Comparison of ENCODE assay signal across 9 mouse cellular contexts in genomic region chr2:96585665-96586064, GRCm38 (mm10).
DNase-seq lines count a peak whose midpoint lies in the region; ATAC-seq and TF ChIP-seq lines count a peak whose summit lies in the region.
"Had no signal": no experiment of that assay in that cellular context is flagged by ENCODE, and none has a peak within 500 bp of the region (broad histone marks: within the 10 kb centered on the region; RNA-seq: fewer than 3 reads in every experiment).

No protein-coding gene starts in this region.

- 8% methylated on average over 4 of the region's 4 CpGs for WGBS in liver, adult 2 months
- WGBS in liver, embryonic 12.5 days (ENCODE audit: insufficient replicate concordance) = 8% methylated on average over 4 of the region's 4 CpGs
- WGBS in forebrain, embryonic 14.5 days = 4% methylated on average over 4 of the region's 4 CpGs
- WGBS in stomach, postnatal 0 days = 6% methylated on average over 4 of the region's 4 CpGs

- no peaks in the 10 kb centered on the region for H3K4me1 ChIP-seq in liver, adult 2 months (ENCODE audit: control insufficient read depth, insufficient read depth, low read length)
- no peaks in the 10 kb centered on the region for H3K4me1 ChIP-seq in liver, embryonic 12.5 days
- no peaks in the 10 kb centered on the region for H3K4me1 ChIP-seq in forebrain, embryonic 14.5 days (ENCODE audit: control insufficient read depth, insufficient read depth, low read length)
- H3K4me1 ChIP-seq in stomach, postnatal 0 days (replicated peaks; ENCODE audit: control insufficient read depth, insufficient read depth) = no peaks in the 10 kb centered on the region
- H3K4me1 ChIP-seq: embryonic facial prominence, embryonic 13.5 days had no signal

- peak; percentile 21 for DNase-seq in liver, adult 2 months (ENCODE audit: extremely low read depth, low read depth, low spot score)
- peak; percentile 18 for DNase-seq in c-Kit-positive CD71-negative TER-119-negative erythroid progenitor cells, embryonic 14.5 days (ENCODE audit: low read depth)
- peak; percentile 93 for DNase-seq in forebrain, embryonic 14.5 days (ENCODE audit: low spot score)
- DNase-seq in kidney, postnatal 14 days = peak; percentile 34
- peak; percentile 22 for DNase-seq in stomach, postnatal 0 days (ENCODE audit: low spot score)
- DNase-seq in natural killer cell, adult 2 months (ENCODE audit: low spot score in 2 of 2) = no peak

- no peak for TF ChIP-seq POLR2A in liver, adult 2 months (IDR thresholded peaks at IDR 0.05; ENCODE audit: extremely low read depth, insufficient read depth, low read length)

- no peak overlapping the region for H3K4me2 ChIP-seq in liver, embryonic 12.5 days
- H3K4me2 ChIP-seq in forebrain, embryonic 14.5 days (ENCODE audit: low read length) = no peak overlapping the region
- no peak overlapping the region for H3K4me2 ChIP-seq in stomach, postnatal 0 days (replicated peaks; ENCODE audit: low read depth)
- H3K4me2 ChIP-seq: embryonic facial prominence, embryonic 13.5 days had no signal

- TF ChIP-seq EP300 in stomach, postnatal 0 days (optimal IDR thresholded peaks at IDR 0.05) = no peak

- ATAC-seq in liver, embryonic 12.5 days = no peak
- ATAC-seq in forebrain, embryonic 14.5 days = peak; percentile 93
- ATAC-seq in megakaryocyte progenitor cell, adult 5-6 weeks (replicated peaks; ENCODE audit: poor library complexity) = 0 out of 2 replicates have a peak, but pooled peaks have one; percentile 42
- no peak for ATAC-seq in stomach, postnatal 0 days (ENCODE audit: low FRiP score, low TSS enrichment)

- no peaks in the 10 kb centered on the region for H3K36me3 ChIP-seq in liver, adult 2 months (ENCODE audit: control insufficient read depth, insufficient read depth, low read length)
- no peaks in the 10 kb centered on the region for H3K36me3 ChIP-seq in liver, embryonic 12.5 days
- no peaks in the 10 kb centered on the region for H3K36me3 ChIP-seq in forebrain, embryonic 14.5 days (ENCODE audit: control insufficient read depth, insufficient read depth, low read length)
- no peaks in the 10 kb centered on the region for H3K36me3 ChIP-seq in stomach, postnatal 0 days (ENCODE audit: control insufficient read depth, insufficient read depth, low read length)
- H3K36me3 ChIP-seq: embryonic facial prominence, embryonic 13.5 days had no signal

- TF ChIP-seq CTCF in liver, adult 2 months (IDR thresholded peaks at IDR 0.05; ENCODE audit: low read depth, low read length) = no peak
- peak; percentile 87 for TF ChIP-seq CTCF in stomach, postnatal 0 days (IDR thresholded peaks at IDR 0.05; ENCODE audit: low read depth)

- H3K4me3 ChIP-seq in liver, adult 2 months (ENCODE audit: insufficient read depth, low read depth, low read length) = no peak overlapping the region
- H3K4me3 ChIP-seq in liver, embryonic 12.5 days = no peak overlapping the region
- H3K4me3 ChIP-seq in forebrain, embryonic 14.5 days (ENCODE audit: low read depth, low read length) = no peak overlapping the region
- H3K4me3 ChIP-seq in stomach, postnatal 0 days (ENCODE audit: low read depth, low read length) = no peak overlapping the region
- H3K4me3 ChIP-seq: embryonic facial prominence, embryonic 13.5 days had no signal

- no peaks in the 10 kb centered on the region for H3K9me3 ChIP-seq in liver, embryonic 12.5 days (replicated peaks)
- H3K9me3 ChIP-seq in forebrain, embryonic 14.5 days (replicated peaks; ENCODE audit: control insufficient read depth, low read length) = no peaks in the 10 kb centered on the region
- H3K9me3 ChIP-seq in stomach, postnatal 0 days (ENCODE audit: control insufficient read depth, low read length) = no peaks in the 10 kb centered on the region
- H3K9me3 ChIP-seq: embryonic facial prominence, embryonic 13.5 days had no signal

- H3K27ac ChIP-seq in liver, adult 2 months (replicated peaks; ENCODE audit: insufficient read depth, low read depth, low read length) = no peak overlapping the region
- H3K27ac ChIP-seq in liver, embryonic 12.5 days = no peak overlapping the region
- H3K27ac ChIP-seq in forebrain, embryonic 14.5 days (ENCODE audit: low read depth, low read length) = no peak overlapping the region
- H3K27ac ChIP-seq in stomach, postnatal 0 days (replicated peaks) = no peak overlapping the region
- H3K27ac ChIP-seq: embryonic facial prominence, embryonic 13.5 days had no signal

- H3K27me3 ChIP-seq in liver, adult 2 months (ENCODE audit: control insufficient read depth, insufficient read depth, low read length) = no peaks in the 10 kb centered on the region
- H3K27me3 ChIP-seq in liver, embryonic 12.5 days (replicated peaks) = no peaks in the 10 kb centered on the region
- H3K27me3 ChIP-seq in forebrain, embryonic 14.5 days (replicated peaks; ENCODE audit: control insufficient read depth, insufficient read depth, low read length) = no peaks in the 10 kb centered on the region
- H3K27me3 ChIP-seq in stomach, postnatal 0 days (ENCODE audit: control insufficient read depth, insufficient read depth, low read length) = no peaks in the 10 kb centered on the region
- H3K27me3 ChIP-seq: embryonic facial prominence, embryonic 13.5 days had no signal

- no peak overlapping the region for H3K9ac ChIP-seq in liver, adult 2 months (ENCODE audit: low read depth, low read length)
- no peak overlapping the region for H3K9ac ChIP-seq in liver, embryonic 12.5 days
- no peak overlapping the region for H3K9ac ChIP-seq in forebrain, embryonic 14.5 days (ENCODE audit: low read length)
- H3K9ac ChIP-seq in stomach, postnatal 0 days (ENCODE audit: low read length) = no peak overlapping the region
- H3K9ac ChIP-seq: embryonic facial prominence, embryonic 13.5 days had no signal

- no peaks in the 10 kb centered on the region for H3K79me2 ChIP-seq in liver, adult 2 months (ENCODE audit: control insufficient read depth, insufficient read depth, low read length)

Comparison
In these comparisons a context has a peak if more than half of its experiments do, and no peak if none do; other contexts are left out.
1. DNase-seq: peak in liver, adult 2 months (single experiment), c-Kit-positive CD71-negative TER-119-negative erythroid progenitor cells, embryonic 14.5 days (single experiment), forebrain, embryonic 14.5 days (single experiment), kidney, postnatal 14 days (single experiment) and stomach, postnatal 0 days (single experiment); none in natural killer cell, adult 2 months (0 of 2).
2. ATAC-seq: peak in forebrain, embryonic 14.5 days (single experiment) and megakaryocyte progenitor cell, adult 5-6 weeks (single experiment); none in liver, embryonic 12.5 days (single experiment) and stomach, postnatal 0 days (single experiment).